Mouse (Mus musculus): ENCODE results near the gene Bmp8b.
A peak's percentile ranks its signal among the peaks of the same experiment; 100 is the strongest.
"Not testable (repeated sequence)": the region's sequence is repeated elsewhere in the genome, so short reads cannot be mapped to it uniquely, and the experiment has no call there.

Bmp8b gene

DNA sequence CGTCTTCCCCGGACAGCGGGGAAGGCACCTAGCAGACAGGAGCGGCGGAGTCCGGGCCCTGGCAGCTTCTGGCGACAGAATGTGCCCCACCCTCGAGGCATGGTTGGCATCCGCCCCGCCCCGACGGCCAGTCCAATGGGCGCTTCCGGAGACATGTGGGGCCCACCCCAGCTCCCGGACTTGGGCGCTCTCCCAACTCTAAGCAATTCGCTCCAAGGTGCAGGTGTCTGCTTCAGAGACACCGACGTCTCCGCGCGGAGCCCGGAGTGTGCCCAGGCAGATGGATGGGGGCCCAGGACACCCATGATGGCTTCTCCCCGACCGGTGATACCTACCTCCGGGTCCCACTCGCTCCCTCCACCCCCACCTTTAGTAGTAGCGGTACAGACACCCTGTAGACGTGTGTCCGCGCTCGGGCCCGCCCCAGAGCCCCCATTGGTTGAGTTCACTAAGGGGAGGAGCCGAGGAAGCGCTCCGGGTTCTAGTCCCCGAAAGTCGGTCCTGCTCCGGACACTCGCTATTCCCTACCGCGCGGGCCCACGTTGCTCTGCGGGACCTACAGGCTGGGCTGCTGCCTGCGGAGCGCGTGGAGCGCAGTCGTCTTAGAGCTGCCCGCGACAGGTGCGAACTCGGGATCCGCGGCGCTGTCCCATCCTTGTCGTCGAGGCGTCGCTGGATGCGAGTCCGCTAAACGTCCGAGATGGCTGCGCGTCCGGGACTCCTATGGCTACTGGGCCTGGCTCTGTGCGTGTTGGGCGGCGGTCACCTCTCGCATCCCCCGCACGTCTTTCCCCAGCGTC is at the start of gene Bmp8b:
Gene Bmp8b (plus strand): TSS at position 515 of the 800 bp plus-strand sequence.
- no peak for DNase-seq

- DNase-seq = no peak
These were observed 48.3 kb upstream of the Bmp8b start for GRCm38 (mm10) chr4:123056560-123057109.

DNA sequence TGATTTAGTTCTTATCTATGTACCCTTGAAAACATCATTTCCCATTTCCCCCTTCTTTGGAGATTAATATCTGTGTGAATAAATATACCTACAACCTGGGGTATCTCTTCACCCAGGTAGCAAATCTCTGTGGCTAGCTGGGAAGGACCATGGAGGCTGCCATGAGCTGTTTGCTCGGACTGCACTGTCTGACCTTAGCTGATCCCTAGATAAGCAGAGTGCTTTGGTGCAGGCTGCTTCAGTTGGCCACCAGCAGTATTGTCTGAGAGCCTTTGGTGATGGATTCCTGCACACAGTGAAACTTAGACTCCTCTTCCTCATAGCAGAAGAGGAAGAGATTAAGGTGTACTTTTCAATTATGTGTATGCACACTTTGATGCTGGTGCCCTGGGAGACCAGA is 47.0 kb upstream of the Bmp8b start:
- DNase-seq = no peak

GRCm38 (mm10) chr4:123061744-123062143 is 43.2 kb upstream of the Bmp8b start:
- DNase-seq = no peak

DNA sequence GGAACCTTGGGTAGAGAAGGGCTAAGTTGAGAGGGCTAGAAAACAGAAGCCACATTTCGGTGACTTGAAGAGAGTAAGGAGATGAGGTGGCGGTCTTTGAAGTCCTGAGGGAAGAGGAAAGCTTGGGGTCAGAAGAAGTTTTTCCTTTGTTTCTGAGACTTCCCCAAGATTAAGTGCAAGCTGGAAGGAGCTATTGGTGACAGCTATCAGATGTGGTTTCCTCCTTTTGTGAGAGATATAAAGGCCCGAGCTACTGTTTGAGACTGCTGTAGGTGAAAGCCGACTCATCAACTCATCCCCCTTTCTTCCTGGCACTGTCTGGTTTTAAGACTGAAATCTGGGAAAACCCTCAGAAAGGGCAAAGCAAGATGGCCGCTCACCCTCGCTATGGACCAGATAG is 36.3 kb upstream of the Bmp8b start:
- DNase-seq = no peak

DNA sequence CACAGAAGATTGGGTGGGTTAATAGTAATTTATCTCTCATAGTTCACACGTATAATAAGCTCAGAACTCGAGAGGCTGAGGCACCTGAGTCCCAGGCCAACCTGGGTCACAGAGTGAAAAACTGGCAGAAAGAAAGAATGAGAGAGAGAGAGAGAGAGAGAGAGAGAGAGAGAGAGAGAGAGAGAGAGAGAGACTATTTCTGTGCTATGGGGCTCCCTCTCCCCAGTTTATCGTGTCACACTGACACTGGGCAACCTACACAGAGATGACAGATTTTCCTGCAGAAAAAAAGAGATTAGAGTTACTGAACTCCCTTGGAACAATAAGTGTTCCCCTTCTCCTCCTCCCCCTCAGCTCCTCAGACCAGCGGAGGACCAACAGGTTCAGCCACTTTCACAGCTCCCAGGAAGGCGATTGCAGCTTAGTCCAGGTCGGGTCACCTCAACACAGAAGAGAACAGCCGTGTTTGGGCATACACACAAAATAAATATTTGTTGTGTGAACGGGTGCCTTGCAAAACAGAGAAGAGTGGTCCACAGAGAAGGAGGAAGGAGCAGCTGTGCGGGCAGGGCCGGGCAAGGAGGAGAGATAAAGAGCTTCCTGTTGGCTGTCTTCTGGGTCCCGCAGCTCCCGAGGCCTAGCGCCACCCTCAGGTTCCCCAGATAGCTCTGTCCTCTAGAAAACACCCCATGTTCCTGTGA is 33.5 kb upstream of the Bmp8b start:
- DNase-seq = peak; percentile 76

DNA sequence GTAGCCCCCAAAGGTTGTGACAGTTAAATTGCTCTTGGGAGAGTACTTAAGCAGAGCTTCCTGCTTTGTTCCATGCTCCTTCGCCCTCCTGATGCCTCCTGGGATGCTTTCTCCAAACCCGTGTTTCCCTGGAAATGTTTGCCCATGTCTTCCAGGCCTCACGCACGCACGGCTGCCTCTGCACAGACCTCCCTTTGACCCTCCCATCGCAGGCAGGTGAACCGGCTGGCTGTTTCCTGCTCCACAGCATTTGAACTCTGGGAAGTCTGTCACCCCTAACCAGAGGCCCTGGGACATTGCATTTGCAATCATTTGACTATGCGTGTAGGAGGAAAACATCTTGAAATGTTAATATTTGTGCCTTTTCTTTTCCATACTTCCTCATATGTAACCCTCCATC is 28.0 kb upstream of the Bmp8b start:
- DNase-seq = no peak

- no peak for DNase-seq
These were observed 26.7 kb upstream of the Bmp8b start for GRCm38 (mm10) chr4:123078231-123078630.

- peak; percentile 20 for DNase-seq
These were observed 24.2 kb upstream of the Bmp8b start for GRCm38 (mm10) chr4:123080791-123081190.

DNA sequence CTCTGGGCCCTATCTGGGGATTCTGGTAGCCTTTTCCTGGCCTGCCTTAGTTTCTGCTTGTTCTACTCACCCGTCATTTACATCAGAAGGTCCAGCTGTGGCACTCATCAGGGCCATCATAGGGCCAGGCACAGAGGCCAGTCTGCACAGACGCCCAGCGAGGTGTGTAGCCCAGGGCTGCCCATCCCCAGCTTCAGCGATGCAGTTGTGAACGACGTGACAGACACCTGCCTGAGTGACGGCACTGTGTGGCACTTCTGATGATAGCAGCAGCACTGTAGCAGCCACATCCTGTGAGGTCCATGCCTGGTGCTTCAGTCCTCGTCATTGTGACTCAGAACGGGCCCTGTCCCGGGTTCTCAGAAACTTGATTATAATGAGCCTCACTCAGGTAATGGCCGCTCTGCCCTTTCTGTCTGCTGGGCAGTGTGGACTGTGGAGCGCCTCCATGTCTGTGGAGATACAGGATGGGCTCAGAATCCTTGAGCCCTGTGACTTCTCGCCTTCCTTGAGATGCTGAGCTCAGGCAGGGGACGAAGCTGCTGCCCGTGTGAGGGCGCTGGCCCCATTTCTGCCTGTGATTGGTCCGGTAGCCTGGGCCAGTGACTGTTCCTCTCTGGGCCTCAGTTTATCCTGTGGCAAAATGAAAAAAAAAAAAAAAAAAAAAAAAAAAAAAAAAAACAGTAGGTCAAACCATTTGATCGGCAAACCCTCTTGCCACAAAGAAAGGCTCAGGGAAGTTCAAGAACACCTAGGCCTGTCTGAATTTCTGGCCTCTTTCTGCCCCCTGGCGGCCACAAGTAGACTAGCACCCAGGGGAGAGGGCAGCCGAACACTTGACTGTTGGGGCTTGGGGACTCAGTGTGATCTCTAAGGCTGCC is 22.4 kb upstream of the Bmp8b start:
- peak; percentile 75 for DNase-seq

GRCm38 (mm10) chr4:123083323-123083902 is 21.6 kb upstream of the Bmp8b start:
- DNase-seq = no peak

- DNase-seq = no peak
These were observed 19.7 kb upstream of the Bmp8b start for GRCm38 (mm10) chr4:123085290-123085689.

- DNase-seq = peak; percentile 33
These were observed 18.6 kb upstream of the Bmp8b start for GRCm38 (mm10) chr4:123086381-123086780.

- DNase-seq = no peak
These were observed 12.3 kb upstream of the Bmp8b start for GRCm38 (mm10) chr4:123092621-123093020.

GRCm38 (mm10) chr4:123093064-123093776 is 11.7 kb upstream of the Bmp8b start:
- DNase-seq = no peak

DNA sequence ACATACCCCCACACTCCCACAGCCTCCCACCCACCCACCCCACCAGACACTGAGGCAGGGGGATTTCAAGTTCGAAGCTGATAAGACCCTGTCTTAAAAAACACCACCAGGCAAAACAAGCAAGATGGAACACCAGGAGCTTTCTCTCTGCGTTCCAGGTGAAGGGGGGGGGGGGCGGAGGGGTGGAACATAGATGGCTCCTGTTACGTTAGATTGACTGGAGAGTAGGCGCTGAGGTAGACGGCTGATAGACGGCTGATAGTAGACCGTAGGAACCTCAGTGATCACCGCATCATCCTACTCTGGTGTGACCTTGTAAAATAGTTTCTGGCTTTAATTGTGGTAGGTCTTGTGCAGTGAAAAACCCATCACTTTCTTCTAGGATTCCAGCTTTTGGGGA is 11.1 kb upstream of the Bmp8b start:
- no peak for DNase-seq

GRCm38 (mm10) chr4:123105451-123105790 is 456 bp downstream of the Bmp8b start:
- no peak for DNase-seq

GRCm38 (mm10) chr4:123105929-123106328 is 964 bp downstream of the Bmp8b start:
- not testable (repeated sequence) for DNase-seq

GRCm38 (mm10) chr4:123106864-123107263 is 1.9 kb downstream of the Bmp8b start:
- no peak for DNase-seq

GRCm38 (mm10) chr4:123108056-123108455 is 3.1 kb downstream of the Bmp8b start:
- no peak for DNase-seq

DNA sequence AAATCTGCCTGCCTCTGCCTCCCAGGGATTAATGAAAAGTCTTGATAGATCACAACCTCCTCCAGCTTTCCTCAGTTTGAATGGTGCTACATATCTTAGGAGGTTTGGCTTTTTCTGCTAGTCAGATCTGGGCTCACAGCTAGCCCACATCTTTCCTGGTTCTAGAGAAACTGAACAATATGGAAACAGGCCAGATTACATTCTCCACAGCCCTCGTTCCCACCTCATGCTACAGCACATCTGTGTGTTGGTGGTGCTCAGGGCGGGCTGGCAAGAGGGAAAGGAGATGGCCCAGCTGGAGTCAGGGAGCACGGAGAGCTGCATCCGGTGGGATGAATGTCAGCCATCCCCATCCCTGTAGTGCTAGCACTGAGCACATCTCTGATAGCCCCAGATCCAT is 5.8 kb downstream of the Bmp8b start:
- no peak for DNase-seq

Data from thymus, postnatal 4 days (tissue).